Mouse (Mus musculus): ENCODE data around the gene Nav2. TPM values are rescaled to one million over a fixed set of nuclear protein-coding genes. Genes with fewer than 3 reads are reported as not detected.
A peak's percentile ranks its signal among the peaks of the same experiment; 100 is the strongest.

Gene Nav2
- total and polyA plus RNA-seq, 3 experiments: 20.4 to 49.9 (median 34.4) TPM

DNA sequence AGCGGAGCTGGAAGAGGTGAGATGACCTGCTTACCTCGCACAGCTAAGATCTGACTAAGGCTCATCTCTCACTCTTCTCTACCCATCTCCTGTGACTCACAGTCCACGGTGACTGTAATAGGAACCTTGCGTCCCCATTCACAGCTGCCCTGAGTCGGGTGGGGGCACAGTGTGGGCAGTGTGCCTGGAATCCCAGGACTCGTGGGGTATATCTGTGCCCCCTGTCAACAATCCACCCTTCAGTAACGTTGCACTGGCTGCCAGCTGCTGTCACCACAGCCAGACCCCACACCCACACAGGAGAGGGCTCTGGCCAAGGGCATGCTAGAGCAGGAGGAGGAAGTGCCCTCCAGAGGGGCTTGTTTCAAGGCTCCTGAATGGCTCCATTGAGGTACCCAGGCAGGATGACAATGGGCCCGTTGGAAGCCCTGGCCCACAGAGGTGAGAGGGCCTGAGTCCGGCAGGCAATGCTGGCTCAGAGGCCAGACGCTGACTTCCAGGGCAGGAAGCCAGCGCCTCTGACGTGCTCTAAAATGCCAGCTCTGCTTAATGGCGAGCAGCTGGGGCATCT lies 353.5 kb downstream of the Nav2 start:
- intact Hi-C loops (cut with DNase I): loop anchor here (10.0 kb wide), 1 partner anchor 427 kb away; no protein-coding TSS in a partner anchor
- no peaks in the 10 kb centered on the region for H3K36me3 ChIP-seq (ENCODE audit: control insufficient read depth, insufficient read depth, low read length)
- H3K4me3 ChIP-seq: no peak overlapping the region
- 51% methylated on average over 13 of the region's 13 CpGs for WGBS
- no peaks in the 10 kb centered on the region for H3K79me2 ChIP-seq (replicated peaks; ENCODE audit: control insufficient read depth, insufficient read depth, low read length)
- TF ChIP-seq POLR2A (IDR thresholded peaks at IDR 0.05; ENCODE audit: insufficient read depth, low read depth, low read length) (no peak), EP300 (IDR thresholded peaks at IDR 0.05; ENCODE audit: insufficient read depth, low read depth, low read length) (0 out of 2 replicates have a peak, but pooled peaks have one; percentile 16)
- DNase-seq: peak; percentile 60 to 72
- peaks cover 10% of the 10 kb centered on the region; the same call in 1 of the 2 replicates for H3K4me1 ChIP-seq (ENCODE audit: control insufficient read depth, insufficient read depth, low read length)
- no peak overlapping the region for H3K9ac ChIP-seq (ENCODE audit: low read depth, low read length)
- H3K27ac ChIP-seq: peak overlapping the region; percentile 41
- no peaks in the 10 kb centered on the region for H3K27me3 ChIP-seq (ENCODE audit: control insufficient read depth, insufficient read depth, low read length)

DNA sequence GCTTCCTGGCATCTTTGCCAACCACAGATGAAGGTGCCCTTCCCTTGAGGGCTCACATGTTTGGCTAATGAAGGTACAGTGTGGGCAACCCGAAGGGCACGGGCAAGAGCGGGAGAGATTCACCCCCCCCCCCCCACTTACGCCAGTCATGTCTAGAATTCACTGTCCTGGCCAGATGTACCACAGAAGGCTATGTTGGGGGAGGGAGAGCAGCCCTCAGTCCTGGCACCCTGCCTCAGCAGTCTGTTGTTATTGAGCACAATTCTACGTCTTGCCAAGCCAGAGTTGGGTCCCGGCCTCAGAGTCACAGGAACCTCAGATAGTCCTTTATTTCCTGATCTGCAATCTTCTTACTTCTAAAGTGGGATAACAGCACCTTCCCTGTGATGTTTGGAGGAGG lies 357.9 kb downstream of the Nav2 start:
- H3K27me3 ChIP-seq (ENCODE audit: control insufficient read depth, insufficient read depth, low read length): no peaks in the 10 kb centered on the region
- peak overlapping the region; percentile 58 for H3K27ac ChIP-seq
- peak; percentile 64 to 79 for DNase-seq
- no peaks in the 10 kb centered on the region for H3K79me2 ChIP-seq (replicated peaks; ENCODE audit: control insufficient read depth, insufficient read depth, low read length)
- no peaks in the 10 kb centered on the region for H3K36me3 ChIP-seq (ENCODE audit: control insufficient read depth, insufficient read depth, low read length)
- no peak overlapping the region for H3K9ac ChIP-seq (ENCODE audit: low read depth, low read length)
- WGBS: 15% methylated on average over 6 of the region's 6 CpGs
- H3K4me1 ChIP-seq (ENCODE audit: control insufficient read depth, insufficient read depth, low read length): peaks cover 8% of the 10 kb centered on the region; the same call in 1 of the 2 replicates
- H3K4me3 ChIP-seq: no peak overlapping the region
- intact Hi-C loops (cut with DNase I): loop anchor here (5.0 to 10.0 kb wide), 3 partner anchors 131 to 514 kb away; no protein-coding TSS in a partner anchor
- TF ChIP-seq POLR2A (IDR thresholded peaks at IDR 0.05; ENCODE audit: insufficient read depth, low read depth, low read length) (no peak), EP300 (IDR thresholded peaks at IDR 0.05; ENCODE audit: insufficient read depth, low read depth, low read length) (no peak), CTCF (IDR thresholded peaks at IDR 0.05) (no peak)

DNA sequence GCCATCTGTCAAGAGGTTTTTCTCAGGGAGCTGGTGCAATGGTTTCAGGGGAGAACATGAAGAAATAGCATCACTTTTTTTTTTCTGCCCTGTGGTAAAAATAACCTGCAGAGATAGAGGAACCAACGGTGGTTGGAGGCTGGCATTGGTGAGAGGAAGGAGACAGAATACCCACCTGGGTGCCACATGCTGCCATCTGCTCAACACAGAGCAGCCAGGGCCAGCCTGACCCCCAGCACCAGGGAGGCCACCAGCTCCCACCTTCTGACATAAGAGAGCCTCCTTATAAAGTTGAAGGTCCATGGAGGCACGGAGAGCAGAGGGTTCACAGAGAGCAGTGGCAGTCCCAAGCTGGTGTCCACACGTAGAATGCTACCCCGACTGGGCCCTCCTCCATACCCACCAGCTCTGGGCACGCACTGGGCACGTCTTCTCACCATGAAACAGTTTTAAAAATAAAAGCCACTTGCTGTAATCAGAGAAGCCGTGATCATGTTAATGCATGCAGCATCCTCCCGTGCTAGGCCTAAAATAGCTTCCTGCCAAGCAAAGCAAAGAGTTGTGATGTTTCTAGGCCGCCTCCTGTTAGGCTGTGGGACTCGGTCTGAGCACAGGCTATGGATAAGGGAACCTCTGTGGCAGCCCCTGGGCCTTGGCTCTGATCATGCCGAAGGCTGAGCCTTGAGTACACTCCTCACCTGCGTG lies 359.3 kb downstream of the Nav2 start:
- H3K79me2 ChIP-seq (replicated peaks; ENCODE audit: control insufficient read depth, insufficient read depth, low read length): no peaks in the 10 kb centered on the region
- H3K4me3 ChIP-seq: no peak overlapping the region
- TF ChIP-seq CTCF (IDR thresholded peaks at IDR 0.05): no peak
- no peak for TF ChIP-seq POLR2A (IDR thresholded peaks at IDR 0.05; ENCODE audit: insufficient read depth, low read depth, low read length)
- TF ChIP-seq EP300 (IDR thresholded peaks at IDR 0.05; ENCODE audit: insufficient read depth, low read depth, low read length): no peak
- H3K4me1 ChIP-seq (ENCODE audit: control insufficient read depth, insufficient read depth, low read length): peaks cover 8% of the 10 kb centered on the region; the same call in 1 of the 2 replicates
- no peaks in the 10 kb centered on the region for H3K36me3 ChIP-seq (ENCODE audit: control insufficient read depth, insufficient read depth, low read length)
- H3K9ac ChIP-seq (ENCODE audit: low read depth, low read length): no peak overlapping the region; the same call in 1 of the 2 replicates
- no peaks in the 10 kb centered on the region for H3K27me3 ChIP-seq (ENCODE audit: control insufficient read depth, insufficient read depth, low read length)
- WGBS: 49% methylated on average over 12 of the region's 12 CpGs
- peak overlapping the region; percentile 48 for H3K27ac ChIP-seq
- intact Hi-C loops (cut with DNase I): loop anchor here (5.0 to 10.0 kb wide), 3 partner anchors 130 to 515 kb away; no protein-coding TSS in a partner anchor
- DNase-seq: no peak

DNA sequence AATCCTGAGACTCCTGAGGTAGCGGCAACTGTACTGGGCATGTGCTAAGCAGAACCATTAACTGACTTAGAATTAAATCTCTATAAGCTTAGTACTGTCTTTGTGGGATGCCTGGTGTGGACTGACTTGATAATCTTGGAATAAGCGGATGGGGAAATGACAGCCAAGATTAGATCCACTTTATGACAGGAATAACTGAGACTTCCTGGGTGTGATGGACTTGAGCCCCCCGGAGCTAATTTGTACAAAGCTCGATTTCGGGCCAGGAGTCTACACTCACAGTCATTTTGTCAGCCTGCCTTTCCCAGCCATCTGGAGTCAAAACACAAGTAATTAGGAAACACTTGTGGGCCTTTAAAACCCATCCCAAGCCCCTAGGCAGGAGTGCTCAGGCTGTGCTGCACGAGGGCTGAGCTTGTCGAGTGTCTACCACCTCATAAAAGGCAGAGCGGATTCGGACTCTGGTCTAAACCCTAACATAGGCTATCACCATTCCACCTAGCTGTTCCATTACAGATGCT lies 359.9 kb downstream of the Nav2 start:
- peak overlapping the region; percentile 48 for H3K27ac ChIP-seq
- TF ChIP-seq EP300 (IDR thresholded peaks at IDR 0.05; ENCODE audit: insufficient read depth, low read depth, low read length): no peak
- no peak for TF ChIP-seq CTCF (IDR thresholded peaks at IDR 0.05)
- no peak for TF ChIP-seq POLR2A (IDR thresholded peaks at IDR 0.05; ENCODE audit: insufficient read depth, low read depth, low read length)
- peaks cover 8% of the 10 kb centered on the region; the same call in 1 of the 2 replicates for H3K4me1 ChIP-seq (ENCODE audit: control insufficient read depth, insufficient read depth, low read length)
- intact Hi-C loops (cut with DNase I): loop anchor here (5.0 to 10.0 kb wide), 3 partner anchors 129 to 516 kb away; no protein-coding TSS in a partner anchor
- no peaks in the 10 kb centered on the region for H3K27me3 ChIP-seq (ENCODE audit: control insufficient read depth, insufficient read depth, low read length)
- H3K79me2 ChIP-seq (replicated peaks; ENCODE audit: control insufficient read depth, insufficient read depth, low read length): no peaks in the 10 kb centered on the region
- WGBS: 78% methylated on average over 9 of the region's 9 CpGs
- H3K4me3 ChIP-seq: no peak overlapping the region
- no peak overlapping the region for H3K9ac ChIP-seq (ENCODE audit: low read depth, low read length)
- DNase-seq: no peak
- H3K36me3 ChIP-seq (ENCODE audit: control insufficient read depth, insufficient read depth, low read length): no peaks in the 10 kb centered on the region

DNA sequence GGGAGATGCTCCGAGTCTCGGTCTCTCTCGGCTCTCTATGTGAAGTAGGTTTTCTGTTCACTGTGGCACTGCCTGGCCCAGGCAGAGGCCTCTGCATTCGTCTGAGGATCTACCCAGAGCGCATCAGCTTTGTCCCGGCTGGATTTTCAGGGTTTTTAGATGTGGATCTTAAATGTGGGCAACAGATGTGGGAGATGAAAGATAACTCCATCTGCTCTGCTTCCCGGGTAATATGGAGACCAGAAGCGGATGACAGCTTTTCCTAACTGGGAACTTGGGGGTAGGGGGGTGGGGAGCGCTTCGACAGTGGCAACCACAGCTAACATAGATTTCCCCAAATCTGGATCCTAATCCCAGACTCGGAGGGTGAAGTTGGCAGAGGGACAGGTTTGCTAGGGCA lies 362.3 kb downstream of the Nav2 start:
- peaks cover 1% of the 10 kb centered on the region; the same call in 1 of the 2 replicates for H3K79me2 ChIP-seq (replicated peaks; ENCODE audit: control insufficient read depth, insufficient read depth, low read length)
- no peak for DNase-seq
- 81% methylated on average over 11 of the region's 11 CpGs for WGBS
- intact Hi-C loops (cut with DNase I): loop anchor here (5.0 kb wide), 1 partner anchor 156 kb away; no protein-coding TSS in a partner anchor
- no peak for TF ChIP-seq EP300 (IDR thresholded peaks at IDR 0.05; ENCODE audit: insufficient read depth, low read depth, low read length)
- TF ChIP-seq POLR2A (IDR thresholded peaks at IDR 0.05; ENCODE audit: insufficient read depth, low read depth, low read length): no peak
- no peak for TF ChIP-seq CTCF (IDR thresholded peaks at IDR 0.05)
- peaks cover 8% of the 10 kb centered on the region; the same call in 1 of the 2 replicates for H3K4me1 ChIP-seq (ENCODE audit: control insufficient read depth, insufficient read depth, low read length)
- no peak overlapping the region for H3K27ac ChIP-seq
- H3K27me3 ChIP-seq (ENCODE audit: control insufficient read depth, insufficient read depth, low read length): no peaks in the 10 kb centered on the region
- H3K9ac ChIP-seq (ENCODE audit: low read depth, low read length): no peak overlapping the region
- no peak overlapping the region for H3K4me3 ChIP-seq
- H3K36me3 ChIP-seq (ENCODE audit: control insufficient read depth, insufficient read depth, low read length): no peaks in the 10 kb centered on the region

All from heart, adult 2 months (tissue).